Mouse (Mus musculus): Measurements from ENCODE around the gene Myf5.

- TF ChIP-seq CTCF (conservative IDR thresholded peaks at IDR 0.05; ENCODE audit: insufficient read depth, insufficient read length, low read depth, low read length) (peak; percentile 24; the same call in 1 of the 2 replicates), POLR2A (IDR thresholded peaks at IDR 0.05; ENCODE audit: low read depth, low read length) (no peak)
Observed at GRCm38 (mm10) chr10:107473497-107473896, 12.4 kb downstream of the Myf5 start.
